Mouse (Mus musculus): Measurements from ENCODE around the gene Dhx8. TPM values are rescaled to one million over a fixed set of nuclear protein-coding genes. Genes with fewer than 3 reads are reported as not detected.

The Dhx8 gene
- polyA plus RNA-seq, 1 experiment = 27.4 TPM

GRCm38 (mm10) chr11:101772027-101772426, 39.3 kb downstream of the Dhx8 start:
- WGBS = 19% methylated on average over 5 of the region's 5 CpGs
- Histone ChIP-seq H3K27ac (ENCODE audit: insufficient read depth, low read length) (no peak overlapping the region), H3K4me1 (ENCODE audit: control insufficient read depth, insufficient read depth, low read length) (no peaks in the 10 kb centered on the region), H3K4me3 (replicated peaks; ENCODE audit: insufficient read depth, low read depth, low read length) (no peak overlapping the region), H3K27me3 (ENCODE audit: control insufficient read depth, insufficient read depth, low read length) (no peaks in the 10 kb centered on the region)
- TF ChIP-seq CTCF (IDR thresholded peaks at IDR 0.05; ENCODE audit: borderline replicate concordance, insufficient read depth, low read depth, low read length) (no peak), POLR2A (IDR thresholded peaks at IDR 0.05; ENCODE audit: borderline replicate concordance, insufficient read depth, low read length) (no peak)
- DNase-seq = no peak

- Histone ChIP-seq H3K4me1 (ENCODE audit: control insufficient read depth, insufficient read depth, low read length) (no peaks in the 10 kb centered on the region), H3K27me3 (ENCODE audit: control insufficient read depth, insufficient read depth, low read length) (no peaks in the 10 kb centered on the region), H3K27ac (ENCODE audit: insufficient read depth, low read length) (no peak overlapping the region), H3K4me3 (replicated peaks; ENCODE audit: insufficient read depth, low read depth, low read length) (no peak overlapping the region)
- WGBS = 3% methylated on average over 16 of the region's 16 CpGs
- no peak for DNase-seq
- TF ChIP-seq CTCF (IDR thresholded peaks at IDR 0.05; ENCODE audit: borderline replicate concordance, insufficient read depth, low read depth, low read length) = no peak
- no peak for TF ChIP-seq POLR2A (IDR thresholded peaks at IDR 0.05; ENCODE audit: borderline replicate concordance, insufficient read depth, low read length)
Observed at GRCm38 (mm10) chr11:101772449-101772848, 39.7 kb downstream of the Dhx8 start.

DNA sequence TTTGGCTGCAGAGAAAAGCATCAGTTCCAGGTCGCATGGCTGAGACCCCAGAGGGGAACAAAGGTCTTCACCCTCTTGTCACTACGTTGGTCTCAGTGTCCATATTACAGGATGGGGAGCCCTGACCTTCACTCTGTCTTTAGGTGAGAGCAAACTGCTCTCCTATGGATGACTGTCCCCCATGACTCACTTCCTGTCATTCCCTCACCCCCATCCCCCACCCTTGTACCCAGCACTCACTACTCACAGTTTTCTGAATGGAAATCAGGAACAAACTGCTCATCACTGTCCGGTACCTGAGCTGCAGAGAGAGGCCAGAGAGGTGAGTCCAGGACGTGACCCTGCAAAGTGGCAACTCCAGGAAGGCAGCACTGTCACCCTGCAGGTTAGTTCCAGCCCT, 44.1 kb downstream of the Dhx8 start:
- no peak overlapping the region for H3K4me3 ChIP-seq (replicated peaks; ENCODE audit: insufficient read depth, low read depth, low read length)
- DNase-seq = no peak
- H3K27me3 ChIP-seq (ENCODE audit: control insufficient read depth, insufficient read depth, low read length) = no peaks in the 10 kb centered on the region
- WGBS = 73% methylated on average over 4 of the region's 4 CpGs
- no peaks in the 10 kb centered on the region for H3K4me1 ChIP-seq (ENCODE audit: control insufficient read depth, insufficient read depth, low read length)
- no peak overlapping the region for H3K27ac ChIP-seq (ENCODE audit: insufficient read depth, low read length)
- TF ChIP-seq POLR2A (IDR thresholded peaks at IDR 0.05; ENCODE audit: borderline replicate concordance, insufficient read depth, low read length) (no peak), CTCF (IDR thresholded peaks at IDR 0.05; ENCODE audit: borderline replicate concordance, insufficient read depth, low read depth, low read length) (no peak)

DNA sequence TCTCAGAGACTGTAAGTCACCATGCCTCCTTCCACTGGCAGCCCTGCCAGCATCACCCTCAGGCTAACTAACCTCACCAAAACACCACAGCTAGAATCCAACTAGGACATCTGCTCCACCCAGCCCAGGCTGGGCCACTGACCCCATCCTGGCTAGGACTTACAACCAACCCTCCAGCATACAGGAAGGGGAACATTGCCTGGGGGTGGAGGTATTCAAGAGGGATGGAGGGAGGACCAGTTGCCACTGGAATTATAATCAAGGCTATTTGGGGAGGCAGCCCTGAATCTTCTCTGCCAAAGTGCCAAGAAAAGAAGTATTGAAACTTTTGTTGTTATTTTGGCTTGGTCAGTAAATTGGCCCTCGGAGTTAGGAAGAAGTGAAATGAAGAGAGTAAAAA, 50.4 kb downstream of the Dhx8 start:
- WGBS = 74% methylated on average over 1 of the region's 1 CpGs
- no peaks in the 10 kb centered on the region; the same call in 1 of the 2 replicates for H3K27me3 ChIP-seq (ENCODE audit: control insufficient read depth, insufficient read depth, low read length)

DNA sequence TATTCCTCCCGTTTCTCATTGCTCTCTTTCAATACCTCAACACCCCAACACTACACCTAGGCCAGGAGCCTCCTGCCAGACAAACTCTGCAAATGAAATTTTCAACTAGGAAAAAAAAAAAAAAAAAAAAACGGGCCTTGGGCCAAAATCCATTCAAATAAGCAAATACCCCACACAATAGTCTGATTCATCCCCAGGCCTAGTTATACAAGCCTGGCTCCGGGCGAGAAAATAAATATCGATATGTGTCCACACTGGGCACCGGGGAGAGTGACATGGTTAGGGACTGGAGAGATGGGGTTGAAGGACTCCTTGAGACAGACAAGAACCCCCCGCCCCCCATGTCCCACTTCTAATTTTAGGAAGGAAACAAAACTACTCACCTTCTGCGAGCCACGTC, 50.9 kb downstream of the Dhx8 start:
- no peak overlapping the region for H3K27ac ChIP-seq (ENCODE audit: insufficient read depth, low read length)
- 33% methylated on average over 9 of the region's 9 CpGs for WGBS
- peaks cover 3% of the 10 kb centered on the region; the same call in 1 of the 2 replicates for H3K4me1 ChIP-seq (ENCODE audit: control insufficient read depth, insufficient read depth, low read length)
- no peaks in the 10 kb centered on the region; the same call in 1 of the 2 replicates for H3K27me3 ChIP-seq (ENCODE audit: control insufficient read depth, insufficient read depth, low read length)
- H3K4me3 ChIP-seq (replicated peaks; ENCODE audit: insufficient read depth, low read depth, low read length) = peak overlapping the region; percentile 38
- TF ChIP-seq POLR2A (IDR thresholded peaks at IDR 0.05; ENCODE audit: borderline replicate concordance, insufficient read depth, low read length) (no peak), CTCF (IDR thresholded peaks at IDR 0.05; ENCODE audit: borderline replicate concordance, insufficient read depth, low read depth, low read length) (no peak)
- no peak for DNase-seq

More for the DNA sequence above, 50.4 kb downstream of the Dhx8 start:
- peak in 1 of 2 experiments; percentile 42 for DNase-seq
- Histone ChIP-seq H3K27ac (ENCODE audit: insufficient read depth, low read length) (no peak overlapping the region), H3K4me1 (ENCODE audit: control insufficient read depth, insufficient read depth, low read length) (peaks cover 3% of the 10 kb centered on the region; the same call in 1 of the 2 replicates), H3K4me3 (replicated peaks; ENCODE audit: insufficient read depth, low read depth, low read length) (no peak overlapping the region)
- TF ChIP-seq CTCF (IDR thresholded peaks at IDR 0.05; ENCODE audit: borderline replicate concordance, insufficient read depth, low read depth, low read length) = no peak
- no peak for TF ChIP-seq POLR2A (IDR thresholded peaks at IDR 0.05; ENCODE audit: borderline replicate concordance, insufficient read depth, low read length)

DNA sequence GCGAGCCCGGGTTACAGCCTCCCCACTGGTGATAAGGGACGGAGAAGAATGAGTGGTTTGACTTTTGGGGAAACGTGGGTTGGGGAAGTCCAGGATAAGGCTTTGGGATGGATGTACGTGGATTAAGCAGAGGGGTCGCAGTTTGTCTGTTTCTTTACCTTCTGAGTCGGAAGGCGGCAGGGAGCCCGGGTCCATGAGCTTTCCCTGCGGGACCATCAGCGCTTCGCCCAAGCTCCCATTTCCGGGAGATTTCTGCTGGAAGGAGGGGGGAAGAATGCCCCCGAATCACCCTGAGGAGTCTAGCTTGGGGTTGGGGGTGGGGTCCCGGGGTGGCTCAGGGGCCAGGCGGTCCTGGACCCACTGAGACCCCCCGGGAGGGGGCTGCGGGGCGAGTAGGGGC, 51.4 kb downstream of the Dhx8 start:
- TF ChIP-seq CTCF (IDR thresholded peaks at IDR 0.05; ENCODE audit: borderline replicate concordance, insufficient read depth, low read depth, low read length) (no peak), POLR2A (IDR thresholded peaks at IDR 0.05; ENCODE audit: borderline replicate concordance, insufficient read depth, low read length) (no peak)
- peak in 1 of 2 experiments; percentile 30 for DNase-seq
- H3K4me1 ChIP-seq (ENCODE audit: control insufficient read depth, insufficient read depth, low read length) = peaks cover 3% of the 10 kb centered on the region; the same call in 1 of the 2 replicates
- no peaks in the 10 kb centered on the region; the same call in 1 of the 2 replicates for H3K27me3 ChIP-seq (ENCODE audit: control insufficient read depth, insufficient read depth, low read length)
- H3K4me3 ChIP-seq (replicated peaks; ENCODE audit: insufficient read depth, low read depth, low read length) = peak overlapping the region; percentile 38
- no peak overlapping the region for H3K27ac ChIP-seq (ENCODE audit: insufficient read depth, low read length)
- 3% methylated on average over 19 of the region's 19 CpGs for WGBS

DNA sequence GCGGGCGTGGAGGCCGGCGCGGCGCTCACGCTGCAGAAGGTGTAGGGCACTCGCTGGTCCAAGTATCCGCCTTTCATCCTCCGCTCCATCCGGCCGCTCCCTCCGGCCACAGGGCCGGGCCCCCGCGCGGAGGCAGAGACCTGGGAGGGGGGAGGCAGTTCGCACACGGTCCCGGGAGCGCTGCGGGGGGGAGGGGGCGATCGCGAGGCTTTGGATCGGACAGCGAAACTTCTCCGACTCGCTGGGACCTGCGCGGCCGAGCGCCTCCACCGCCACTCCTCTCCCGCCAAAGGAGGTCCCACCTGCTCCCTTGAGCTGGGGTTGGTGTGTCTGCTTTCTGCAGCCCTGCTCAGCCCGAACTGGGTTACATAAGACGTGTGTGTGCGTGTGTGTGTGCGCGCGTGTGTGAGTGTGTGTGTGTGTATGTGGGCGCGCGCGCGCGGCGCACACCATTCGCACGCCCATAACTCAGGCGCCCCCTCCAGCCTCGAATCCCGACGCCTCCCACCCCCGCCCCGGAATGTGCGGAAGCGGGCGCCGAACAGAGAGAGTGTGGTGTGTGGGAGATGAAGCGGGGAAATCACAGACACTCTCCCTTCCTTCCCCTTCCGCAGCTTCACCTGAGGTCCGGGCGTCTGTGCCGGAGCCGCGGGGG, 51.9 kb downstream of the Dhx8 start:
- peaks cover 3% of the 10 kb centered on the region; the same call in 1 of the 2 replicates for H3K4me1 ChIP-seq (ENCODE audit: control insufficient read depth, insufficient read depth, low read length)
- TF ChIP-seq CTCF (IDR thresholded peaks at IDR 0.05; ENCODE audit: borderline replicate concordance, insufficient read depth, low read depth, low read length) (no peak), POLR2A (IDR thresholded peaks at IDR 0.05; ENCODE audit: borderline replicate concordance, insufficient read depth, low read length) (no peak)
- WGBS = 1% methylated on average over 66 of the region's 67 CpGs
- H3K27me3 ChIP-seq (ENCODE audit: control insufficient read depth, insufficient read depth, low read length) = no peaks in the 10 kb centered on the region; the same call in 1 of the 2 replicates
- DNase-seq = peak; percentile 58 to 67
- H3K27ac ChIP-seq (ENCODE audit: insufficient read depth, low read length) = no peak overlapping the region
- peak overlapping the region; percentile 64 for H3K4me3 ChIP-seq (replicated peaks; ENCODE audit: insufficient read depth, low read depth, low read length)

Data from cerebellum, adult 2 months (tissue).